Mouse (Mus musculus) mouse trophoblast stem cell (cell line): ENCODE measurements around the gene Psmg1.
"Not testable (repeated sequence)": the region's sequence is repeated elsewhere in the genome, so short reads cannot be mapped to it uniquely, and the experiment has no call there.

Experiments
- in situ Hi-C, 2 experiments: fragments of 300-500 bp; cut with MseI, MboI; formaldehyde crosslinking; loops; 2 replicates in 1 of 2; 3 replicates in 1 of 2; pipeline ENCODE4 v1.15.1; 2025

The Psmg1 gene

DNA sequence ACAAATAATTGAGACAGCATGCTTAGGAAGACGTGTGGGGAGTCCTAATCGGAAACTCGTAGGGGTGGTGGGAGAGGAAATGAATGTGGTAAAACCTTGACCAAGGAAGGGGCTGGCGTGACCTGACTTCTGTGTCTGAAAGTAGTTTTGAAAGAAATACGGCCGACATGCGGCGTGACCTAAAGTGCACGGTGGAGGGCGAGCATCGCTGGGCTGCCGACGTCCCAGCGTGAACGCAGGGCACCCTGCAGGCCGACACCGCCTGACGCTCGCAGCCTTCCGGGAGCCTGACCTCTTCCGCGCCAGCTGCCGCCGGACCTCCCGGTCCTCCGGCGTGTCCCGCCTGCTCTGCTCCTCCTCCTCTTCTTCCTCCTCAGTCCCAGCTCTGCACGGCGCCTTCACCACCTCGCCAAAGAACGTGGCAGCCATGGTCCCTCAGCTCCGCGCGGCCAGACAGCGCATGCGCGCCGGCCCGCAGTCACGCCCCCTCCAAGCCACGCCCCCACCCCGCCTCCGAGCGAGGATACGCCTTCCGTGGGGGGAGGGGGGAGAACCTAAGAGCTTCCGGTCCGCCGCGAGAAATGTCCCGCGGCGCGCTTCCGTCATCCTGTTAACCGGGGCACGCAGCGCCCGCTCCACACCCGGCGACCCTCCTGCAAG lies at the start of gene Psmg1:
Gene Psmg1, minus strand, starts transcription at position 499 of the 660 bp plus-strand sequence.
- in situ Hi-C loops = no loop called here

DNA sequence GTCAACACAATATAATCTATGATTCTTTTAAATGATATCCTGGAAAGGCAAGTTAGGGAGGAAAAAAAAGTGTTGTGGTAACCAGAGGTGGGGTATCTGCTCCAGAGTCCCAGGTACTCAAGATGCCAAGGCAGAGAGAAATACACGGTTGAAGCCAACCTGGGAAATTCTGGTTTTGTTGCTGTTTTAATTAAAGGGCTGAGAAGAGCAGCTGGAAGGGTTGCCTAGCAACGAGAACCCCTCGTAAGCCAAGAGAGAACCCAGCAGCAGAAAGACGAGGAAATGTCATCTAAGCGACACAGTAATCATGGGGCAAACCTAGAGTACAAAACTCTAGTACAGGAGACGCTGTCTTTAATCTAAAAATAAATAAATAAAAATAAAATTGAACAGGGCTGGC lies 48.8 kb upstream of the Psmg1 start:
- in situ Hi-C loops = no loop called here

DNA sequence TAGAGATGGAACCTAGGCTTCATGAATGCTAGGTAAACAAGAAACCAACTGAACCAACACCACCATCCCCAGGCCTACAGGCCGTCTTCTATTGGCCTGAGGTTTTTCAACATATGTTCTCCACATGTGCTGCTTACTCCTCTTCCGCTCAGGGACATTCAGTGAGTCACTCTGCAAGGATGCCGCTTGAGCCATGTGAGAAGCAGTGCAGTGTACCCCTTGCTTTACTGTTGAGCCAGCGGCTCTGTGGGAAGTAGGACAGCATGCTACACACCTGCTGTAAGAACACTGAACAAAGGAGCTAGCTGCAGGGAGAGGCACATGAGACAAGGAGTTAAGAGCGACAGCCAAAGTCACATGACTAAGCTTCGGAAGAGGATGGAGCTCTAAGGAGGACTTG lies 43.7 kb upstream of the Psmg1 start:
- in situ Hi-C loops = no loop called here

DNA sequence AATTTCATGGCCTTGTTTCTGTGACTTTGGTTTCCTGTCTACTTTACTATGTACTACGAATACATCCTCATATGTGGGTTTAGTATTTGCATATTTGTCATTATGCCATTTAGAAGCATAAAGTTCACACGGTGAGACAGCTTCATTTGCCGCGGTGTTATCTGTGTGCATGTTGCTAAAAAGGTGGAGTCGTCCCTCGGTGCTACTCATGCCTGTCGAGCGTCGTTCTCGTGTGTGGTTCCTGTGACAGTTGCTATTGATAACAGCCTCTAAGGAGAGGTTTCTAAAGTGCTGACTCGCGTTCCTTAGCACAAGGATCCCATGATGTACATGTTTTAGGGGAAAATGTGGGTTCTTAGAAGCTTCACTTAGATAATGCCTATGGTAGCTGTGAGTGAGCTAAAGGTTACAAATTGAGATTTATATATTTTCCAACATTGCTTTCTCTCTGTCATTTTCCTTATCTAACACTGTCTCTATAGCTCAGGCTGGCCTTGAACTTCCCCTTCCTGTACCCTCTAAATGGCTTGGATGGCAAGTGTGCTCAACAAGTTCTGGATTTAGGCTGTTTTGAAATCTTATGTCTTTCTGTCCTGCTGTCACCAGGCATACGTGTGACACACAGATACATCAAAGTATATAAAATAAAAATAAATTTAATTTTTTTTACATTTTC lies 41.7 kb upstream of the Psmg1 start:
- in situ Hi-C loops = no loop called here

DNA sequence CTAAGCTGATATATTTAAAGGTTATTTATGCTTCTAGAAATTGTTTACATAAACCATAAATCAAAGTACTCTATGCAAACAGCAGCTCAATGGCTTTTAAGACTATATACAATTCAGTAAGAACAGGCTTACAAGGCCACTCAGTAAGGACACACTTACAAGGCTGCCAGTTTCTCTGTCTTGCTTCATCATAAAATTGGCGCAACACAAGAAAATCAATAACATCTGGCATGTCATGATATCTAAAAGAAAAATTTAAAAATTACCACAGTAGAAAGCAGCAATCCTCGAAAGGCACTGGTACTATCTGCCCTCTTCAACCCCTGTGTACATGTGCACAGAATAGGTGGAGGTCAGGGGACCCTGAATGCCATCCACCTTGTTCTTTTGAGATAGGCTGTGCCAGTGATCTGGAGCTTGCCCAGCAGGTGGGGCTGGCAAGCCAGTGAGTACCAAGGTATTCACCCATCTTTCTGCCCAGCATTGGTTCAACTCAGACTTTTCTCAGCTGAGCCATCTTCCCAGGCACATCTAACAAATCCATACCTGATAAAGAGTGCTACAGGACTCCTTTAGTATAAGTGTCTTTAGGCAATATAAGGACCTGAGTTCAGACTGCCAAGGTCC lies 39.8 kb upstream of the Psmg1 start:
- in situ Hi-C loops = no loop called here

DNA sequence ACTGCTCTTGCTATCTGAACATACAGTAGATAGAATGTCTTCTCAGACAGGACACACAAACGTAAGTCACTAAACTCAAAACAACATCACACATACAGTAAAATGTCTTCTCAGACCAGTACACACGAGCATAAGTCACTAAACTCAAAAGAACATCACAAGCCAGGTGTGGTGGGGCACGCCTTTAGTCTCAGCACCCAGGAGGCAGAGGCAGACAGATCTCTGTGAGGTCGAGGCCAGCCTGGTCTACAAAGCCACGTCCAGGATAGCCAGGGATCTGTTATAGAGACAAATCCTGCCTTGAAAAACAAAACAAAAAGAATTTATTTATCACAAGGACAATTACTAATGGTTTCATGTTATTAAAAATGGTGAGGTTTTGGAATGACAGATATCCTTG lies 35.5 kb upstream of the Psmg1 start:
- in situ Hi-C loops = no loop called here

DNA sequence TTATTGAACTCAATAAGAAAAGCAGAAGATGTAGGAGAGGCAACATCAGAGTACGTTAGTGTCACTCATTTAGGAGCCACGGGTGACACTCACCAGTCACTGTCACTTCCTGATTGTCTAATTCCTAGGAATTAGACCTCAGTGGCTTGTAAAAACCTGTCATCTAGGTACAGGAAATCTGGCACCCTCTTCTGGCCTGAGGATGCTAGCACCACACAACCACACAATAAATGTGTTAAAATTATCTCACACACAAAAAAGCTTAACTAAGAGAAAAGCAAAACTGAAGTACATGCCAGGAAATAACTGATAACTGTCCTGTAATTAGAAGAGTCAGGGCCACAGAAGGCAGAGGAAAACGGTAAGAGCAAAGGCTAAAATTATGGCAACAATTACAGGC lies 34.5 kb upstream of the Psmg1 start:
- in situ Hi-C loops = no loop called here

DNA sequence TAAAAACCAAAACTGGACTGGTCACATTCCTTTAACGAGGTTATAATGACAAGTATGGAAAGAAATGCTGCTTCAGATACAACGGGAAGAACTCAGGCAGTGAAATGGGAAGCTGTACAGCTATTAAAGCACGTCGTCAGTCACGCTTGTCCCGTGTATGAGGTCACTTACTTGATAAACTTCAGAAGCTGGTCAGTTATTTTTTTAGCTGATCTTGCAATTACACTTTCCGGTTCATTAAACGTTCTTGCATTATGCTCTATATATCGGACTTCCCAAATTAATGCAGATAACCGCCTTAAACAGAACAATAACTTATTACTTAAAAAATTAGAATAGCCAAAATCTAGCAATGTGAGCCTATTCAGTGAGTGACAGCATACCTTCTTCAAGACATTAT lies 30.3 kb upstream of the Psmg1 start:
- in situ Hi-C loops = no loop called here

DNA sequence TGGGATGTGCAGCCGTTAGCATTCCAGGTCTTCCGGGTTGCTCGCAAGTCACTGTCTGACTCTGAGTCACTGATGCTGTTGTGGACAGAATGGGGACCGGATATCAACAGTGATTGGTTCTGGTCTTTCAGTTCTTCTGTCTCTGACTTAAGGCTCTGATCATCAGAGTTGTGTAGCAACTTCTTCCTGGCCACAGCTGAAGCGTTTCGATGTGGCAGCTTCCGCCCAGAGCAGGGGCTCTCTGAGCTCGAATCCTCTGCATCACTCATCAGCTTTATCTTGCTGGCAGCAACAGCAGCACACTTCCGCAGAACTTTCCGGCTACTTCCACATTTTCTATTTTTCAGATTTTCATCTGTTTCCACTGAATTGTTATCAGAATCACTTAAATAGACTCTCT lies 18.4 kb upstream of the Psmg1 start:
- in situ Hi-C loops = not testable (repeated sequence)

DNA sequence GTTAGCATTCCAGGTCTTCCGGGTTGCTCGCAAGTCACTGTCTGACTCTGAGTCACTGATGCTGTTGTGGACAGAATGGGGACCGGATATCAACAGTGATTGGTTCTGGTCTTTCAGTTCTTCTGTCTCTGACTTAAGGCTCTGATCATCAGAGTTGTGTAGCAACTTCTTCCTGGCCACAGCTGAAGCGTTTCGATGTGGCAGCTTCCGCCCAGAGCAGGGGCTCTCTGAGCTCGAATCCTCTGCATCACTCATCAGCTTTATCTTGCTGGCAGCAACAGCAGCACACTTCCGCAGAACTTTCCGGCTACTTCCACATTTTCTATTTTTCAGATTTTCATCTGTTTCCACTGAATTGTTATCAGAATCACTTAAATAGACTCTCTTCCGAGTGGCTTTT lies 13.5 kb upstream of the Psmg1 start:
- in situ Hi-C loops = not testable (repeated sequence)

DNA sequence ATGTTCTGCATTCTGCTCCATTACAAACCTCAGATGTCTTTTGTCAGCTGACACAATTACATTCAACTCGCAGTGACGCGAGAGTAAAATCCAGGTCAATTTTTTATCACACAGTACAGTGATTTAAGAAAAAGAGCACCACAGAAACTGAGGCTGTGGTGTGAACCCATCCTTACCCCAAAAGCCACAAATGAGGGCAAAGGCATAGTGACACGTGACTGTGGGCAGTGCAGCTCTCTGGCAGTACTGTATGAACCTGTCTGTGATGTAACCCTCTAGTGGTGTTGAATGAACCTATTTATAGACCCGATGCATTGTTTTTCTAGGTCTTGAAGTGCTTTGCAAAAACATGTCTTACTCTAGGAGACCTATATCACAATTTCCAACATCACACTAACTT lies 8.5 kb upstream of the Psmg1 start:
- in situ Hi-C loops = no loop called here

DNA sequence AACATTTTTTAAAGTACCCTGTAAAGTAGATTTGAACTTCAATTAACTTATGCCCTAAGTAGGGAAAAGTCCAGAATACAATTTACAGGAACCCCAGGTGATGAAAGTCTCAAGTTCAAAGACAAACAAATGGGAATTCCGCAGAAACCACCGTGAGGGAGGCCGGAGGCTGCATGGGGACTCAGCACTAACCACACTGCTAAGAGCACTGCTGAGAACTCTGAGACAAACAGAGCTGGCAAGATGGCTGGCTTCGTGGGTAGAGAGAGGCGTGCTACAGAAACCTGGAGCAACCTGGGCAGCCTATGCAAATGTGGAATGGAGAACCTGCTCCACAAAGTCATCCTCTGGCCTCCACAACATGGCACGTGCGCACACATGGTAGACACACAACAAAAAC lies 5.4 kb upstream of the Psmg1 start:
- in situ Hi-C loops = no loop called here

DNA sequence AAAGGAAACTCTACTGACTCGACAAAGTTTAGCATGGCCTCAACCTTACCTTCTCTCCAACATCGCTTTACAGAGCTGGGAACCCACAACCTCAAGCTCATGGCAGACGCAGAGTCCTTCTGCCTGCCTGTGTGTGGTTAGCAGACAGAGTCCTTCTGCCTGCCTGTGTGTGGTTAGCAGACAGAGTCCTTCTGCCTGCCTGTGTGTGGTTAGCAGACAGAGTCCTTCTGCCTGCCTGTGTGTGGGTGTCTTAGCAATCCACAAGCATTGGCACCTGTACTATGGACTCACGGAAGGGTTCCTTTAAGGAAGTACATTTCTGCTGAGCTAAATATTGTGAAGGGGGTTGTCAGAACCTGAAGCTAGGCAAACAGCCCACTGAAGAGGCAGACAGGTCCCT lies 3.8 kb upstream of the Psmg1 start:
- in situ Hi-C loops = not testable (repeated sequence)

DNA sequence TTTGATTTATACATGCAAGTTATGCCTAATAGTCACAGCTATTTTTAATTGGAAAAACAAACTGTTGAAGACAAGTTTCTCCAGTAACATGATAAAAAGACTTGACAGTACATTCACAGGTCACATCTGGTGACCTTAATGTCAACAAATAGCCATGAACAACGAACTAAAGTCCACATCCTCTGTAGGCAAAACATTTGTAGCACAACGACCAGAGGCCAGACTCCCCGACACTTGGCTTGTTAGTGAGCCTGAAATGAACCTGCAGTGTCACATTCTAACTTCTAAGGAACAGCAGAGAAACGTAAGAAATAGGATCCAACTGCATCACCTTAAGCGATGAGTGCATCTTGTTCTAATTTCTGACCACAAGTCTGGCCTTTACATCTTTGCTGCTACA lies 1.8 kb upstream of the Psmg1 start:
- in situ Hi-C loops = no loop called here

DNA sequence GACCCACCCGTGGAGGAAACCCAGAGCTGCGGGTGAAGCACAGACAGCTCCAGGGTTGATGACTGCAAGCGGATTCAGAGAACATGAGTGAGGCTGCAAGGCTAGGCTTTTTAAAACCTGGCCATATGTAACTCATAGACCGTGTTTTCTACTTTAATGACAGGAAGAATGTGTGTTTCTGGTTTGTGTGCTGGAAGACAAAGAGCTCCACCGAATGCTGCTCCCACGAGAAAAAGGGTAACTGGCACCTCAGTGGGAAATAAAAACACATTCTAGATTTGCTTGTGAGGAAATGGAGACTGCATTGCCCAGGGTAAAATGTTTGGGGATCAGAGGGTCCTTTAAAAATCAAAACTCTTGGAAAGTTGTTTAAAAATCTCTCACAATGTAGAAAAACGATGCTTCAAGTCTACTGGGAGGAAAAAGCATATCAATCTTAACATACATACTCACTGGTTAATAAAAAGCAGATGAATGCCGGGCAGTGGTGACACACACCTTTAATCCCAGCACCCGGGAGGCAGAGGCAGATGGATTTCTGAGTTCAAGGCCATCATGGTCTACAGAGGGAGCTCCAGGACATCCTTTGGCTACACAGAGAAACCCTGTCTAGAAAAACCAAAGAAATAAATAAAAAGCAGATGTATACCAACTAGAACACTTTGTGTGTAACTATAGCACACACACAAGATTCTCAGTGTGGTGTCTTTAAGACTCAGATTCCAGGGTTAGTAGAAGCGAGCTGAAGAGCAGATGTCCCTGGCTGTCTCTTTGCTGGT lies 551 bp upstream of the Psmg1 start:
- in situ Hi-C loops = no loop called here

DNA sequence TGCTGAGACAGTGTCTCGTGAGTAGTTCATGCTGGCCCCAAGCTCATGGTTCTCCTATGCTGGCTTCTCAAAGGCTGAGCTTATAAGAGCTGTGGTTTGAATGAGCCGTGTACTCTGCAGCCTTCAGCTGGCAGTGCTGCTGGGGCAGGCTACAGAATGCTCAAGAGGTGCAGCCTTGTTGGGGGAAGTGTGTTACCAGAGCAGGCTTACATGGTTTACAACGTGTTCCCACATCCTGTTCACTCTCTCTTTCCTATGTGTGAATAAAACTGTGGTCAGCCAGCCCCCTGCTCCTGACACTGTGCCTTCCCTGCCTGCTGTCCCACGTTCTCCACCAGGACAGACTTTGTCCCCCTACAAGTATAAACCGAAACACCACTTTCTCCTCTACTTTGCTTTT lies 5.8 kb downstream of the Psmg1 start:
- in situ Hi-C loops = no loop called here

DNA sequence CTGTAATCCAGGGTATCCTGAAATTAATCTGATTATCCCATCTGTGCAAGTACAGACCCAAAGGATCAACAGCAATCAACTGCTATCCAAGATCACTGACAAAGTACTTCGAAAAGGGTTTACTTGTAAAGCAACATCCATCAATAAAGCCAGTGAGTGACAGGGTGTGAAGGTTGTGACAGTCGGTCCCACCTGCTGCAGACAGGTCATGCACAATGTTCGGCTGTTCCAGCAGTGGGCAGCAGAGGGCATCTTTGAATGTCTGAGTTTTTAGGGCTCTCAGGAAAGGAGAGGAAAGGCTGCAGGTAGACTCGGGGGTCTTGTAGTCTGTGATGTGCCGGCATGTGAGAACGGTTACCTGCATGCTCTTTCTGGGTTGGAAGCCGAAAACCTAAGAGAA lies 7.2 kb downstream of the Psmg1 start:
- in situ Hi-C loops = no loop called here

DNA sequence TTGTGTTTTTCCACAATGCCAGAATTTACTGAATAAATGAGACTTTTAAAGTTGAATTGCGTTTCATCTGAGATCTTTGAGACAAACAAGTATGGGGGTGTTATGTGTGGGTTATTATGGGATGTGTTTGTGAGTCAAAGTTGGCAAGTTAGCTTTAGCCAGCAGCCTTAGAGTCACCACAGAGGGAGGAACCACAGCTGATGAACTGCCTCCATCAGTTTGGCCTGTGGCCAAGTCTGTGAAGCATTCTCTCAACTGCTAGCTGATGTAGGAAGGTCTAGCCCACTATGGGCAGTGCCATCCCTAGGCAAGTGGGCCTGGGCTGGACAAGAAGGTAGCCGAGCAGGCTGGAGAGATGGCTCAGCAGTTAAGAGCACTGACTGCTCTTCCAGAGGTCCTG lies 19.9 kb downstream of the Psmg1 start:
- in situ Hi-C loops = loop anchor here in 1 of 2 experiments (25.0 kb wide), 1 partner anchor 509 kb away; no protein-coding TSS in a partner anchor

DNA sequence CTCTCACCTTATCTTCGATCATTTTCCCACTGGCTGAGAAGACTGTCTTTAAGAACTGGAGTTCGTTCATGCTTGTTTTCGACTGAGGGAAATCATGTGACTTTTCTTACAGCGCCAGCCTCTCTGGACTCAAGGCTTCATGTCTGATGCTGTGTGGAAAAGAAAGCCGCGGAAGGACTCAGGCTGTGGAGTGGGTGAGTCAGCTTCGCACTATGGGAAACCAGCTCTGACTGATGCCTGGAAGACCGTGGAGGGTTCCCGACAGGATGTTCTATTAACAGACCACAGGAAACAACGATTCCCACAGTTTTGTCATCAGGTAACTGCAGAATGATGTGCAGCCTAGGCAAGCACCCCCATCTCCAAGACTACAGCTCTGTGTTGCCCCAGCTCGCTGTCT lies 23.3 kb downstream of the Psmg1 start:
- in situ Hi-C loops = loop anchor here (10.0 to 25.0 kb wide), 2 partner anchors 503 to 505 kb away; no protein-coding TSS in a partner anchor

DNA sequence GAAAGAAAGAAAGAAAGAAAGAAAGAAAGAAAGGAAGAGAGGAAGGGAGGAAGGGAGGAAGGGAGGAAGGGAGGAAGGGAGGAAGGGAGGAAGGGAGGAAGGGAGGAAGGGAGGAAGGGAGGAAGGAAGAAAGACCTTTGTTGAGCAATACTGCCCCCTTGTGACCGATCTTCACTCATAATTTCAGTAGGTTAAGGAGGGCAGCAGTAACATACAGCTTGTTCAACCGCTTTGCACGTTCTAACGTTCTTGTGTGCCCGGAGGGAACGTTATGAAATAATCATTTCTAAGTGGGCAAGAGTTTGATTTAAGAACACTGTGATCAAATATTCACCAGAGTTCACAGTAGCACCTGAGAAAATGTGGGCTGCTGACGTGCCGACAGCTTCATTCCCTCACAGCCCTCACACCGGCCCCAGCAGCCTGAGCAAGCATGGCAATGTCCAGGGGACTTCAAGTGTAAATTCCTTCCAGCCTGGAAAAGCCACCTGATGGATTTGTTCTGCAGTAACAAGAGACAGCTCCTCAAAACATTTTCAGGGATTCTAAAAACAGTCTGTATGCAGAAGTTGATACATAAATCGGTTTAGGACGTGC lies 26.2 kb downstream of the Psmg1 start:
- in situ Hi-C loops = loop anchor here (10.0 to 25.0 kb wide), 2 partner anchors 500 to 502 kb away; no protein-coding TSS in a partner anchor

DNA sequence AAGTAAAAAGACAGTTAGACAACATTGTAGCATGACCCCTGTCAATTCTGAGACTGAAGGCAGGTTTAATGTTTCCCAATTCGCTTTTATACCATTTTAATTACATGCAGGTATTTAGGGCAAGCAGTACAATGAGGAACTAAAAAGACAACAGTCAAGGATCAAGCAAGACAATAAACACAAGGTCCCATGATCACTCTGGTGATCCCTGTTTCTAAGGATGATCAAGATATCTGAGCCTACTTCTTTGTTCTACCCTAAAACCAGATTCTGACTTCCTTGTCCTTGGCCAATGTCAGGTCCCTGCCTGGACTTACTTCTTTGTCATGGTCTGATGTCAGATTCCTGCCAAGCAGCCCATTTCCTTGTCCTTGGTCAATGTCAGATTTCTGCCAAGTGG lies 29.3 kb downstream of the Psmg1 start:
- in situ Hi-C loops = loop anchor here (10.0 to 25.0 kb wide), 2 partner anchors 497 to 499 kb away; no protein-coding TSS in a partner anchor

DNA sequence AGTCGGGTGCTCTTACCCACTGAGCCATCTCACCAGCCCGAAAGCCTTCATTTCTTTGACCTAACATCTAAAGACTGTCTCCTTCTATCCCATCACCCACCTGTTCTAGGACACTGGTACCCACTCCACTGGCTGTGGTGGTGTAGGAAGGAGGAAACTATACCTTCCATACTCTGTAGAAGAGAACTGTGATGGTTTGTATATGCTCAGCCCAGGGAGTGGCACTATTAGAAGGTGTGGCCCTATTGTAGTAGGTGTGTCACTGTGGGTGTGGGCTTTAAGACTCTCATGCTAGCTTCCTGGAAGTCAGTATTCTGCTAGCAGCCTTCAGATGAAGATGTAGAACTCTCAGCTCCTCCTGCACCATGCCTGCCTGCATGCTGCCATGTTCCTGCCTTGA lies 30.1 kb downstream of the Psmg1 start:
- in situ Hi-C loops = loop anchor here (10.0 to 25.0 kb wide), 2 partner anchors 496 to 498 kb away; no protein-coding TSS in a partner anchor
